Mouse (Mus musculus) bone marrow macrophage, adult 2 months (primary cell): ENCODE results near the gene Rcan2.

Experiments
- CTCF ChIP-seq: IDR thresholded peaks from 2 replicates; pipeline ENCODE4 v1.5.1; 2012; ENCODE audit warnings: low read depth, mild to moderate bottlenecking, low read length, moderate library complexity
- POLR2A ChIP-seq: IDR thresholded peaks from 2 replicates; pipeline ENCODE4 v1.6.1; 2012; ENCODE audit warnings: mild to moderate bottlenecking, low read depth, low read length, borderline replicate concordance

DNA sequence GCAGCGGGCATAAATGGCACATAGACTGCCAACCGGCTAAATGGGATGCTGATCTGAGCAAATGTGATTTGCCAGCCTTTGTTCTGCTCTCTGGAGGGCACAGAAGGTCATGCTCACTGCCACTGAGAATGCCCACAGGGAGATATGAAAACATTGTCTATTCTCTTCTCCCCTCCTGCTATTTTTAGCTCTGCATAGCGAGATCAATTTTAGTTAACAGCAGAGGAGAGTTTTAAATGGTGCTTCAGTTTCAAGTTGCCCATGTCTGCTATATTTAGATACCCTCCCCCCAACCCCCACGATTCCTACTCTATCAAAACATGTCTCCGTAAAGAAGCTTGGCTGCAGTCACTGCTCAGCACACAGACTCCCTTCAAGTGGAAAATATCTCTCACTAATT is 225.2 kb downstream of the Rcan2 start:
- no peak for TF ChIP-seq CTCF
- TF ChIP-seq POLR2A: no peak
